Mouse (Mus musculus): ENCODE measurements around the gene Dip2b.

- TF ChIP-seq CTCF (IDR thresholded peaks at IDR 0.05; ENCODE audit: control insufficient read depth, insufficient read depth, low read length) (no peak), POLR2A (IDR thresholded peaks at IDR 0.05; ENCODE audit: borderline replicate concordance, control insufficient read depth, low read depth, low read length) (no peak)
Observed at GRCm38 (mm10) chr15:100257305-100257704, 218.8 kb downstream of the Dip2b start.
